Mouse (Mus musculus) stomach, embryonic 14.5 days (tissue): ENCODE data around the gene Wdr37. TPM values are rescaled to one million over a fixed set of nuclear protein-coding genes. Genes with fewer than 3 reads are reported as not detected.

Source experiments
- ATAC-seq: fragments of 200-750 bp; cut with Nextera tagmentation; 2 replicates; pipeline ENCODE4 v1.8.0; 2017; ENCODE audit warnings: low read depth, moderate TSS enrichment; ENCODE audit not compliant: insufficient number of reproducible peaks, insufficient read depth, low FRiP score
- H3K27ac ChIP-seq: fragments of 300-500 bp; sonication (generic); 2 replicates; pipeline ENCODE4 v1.5.1; 2014; ENCODE audit warnings: mild to moderate bottlenecking, low read length, moderate library complexity, mixed read lengths
- H3K27me3 ChIP-seq: fragments of 300-500 bp; sonication (generic); 2 replicates; pipeline ENCODE4 v1.6.1; 2014; ENCODE audit warnings: low read length, control low read depth, mixed read lengths; ENCODE audit not compliant: control insufficient read depth, insufficient read depth
- H3K36me3 ChIP-seq: fragments of 300-500 bp; sonication (generic); 2 replicates; pipeline ENCODE4 v1.6.1; 2014; ENCODE audit warnings: mild to moderate bottlenecking, control low read depth, low read length, moderate library complexity, mixed read lengths; ENCODE audit not compliant: control insufficient read depth, insufficient read depth
- H3K4me1 ChIP-seq: fragments of 300-500 bp; sonication (generic); 2 replicates; pipeline ENCODE4 v1.6.1; 2014; ENCODE audit warnings: low read length, control low read depth, mixed read lengths; ENCODE audit not compliant: control insufficient read depth, insufficient read depth
- H3K4me2 ChIP-seq: fragments of 300-500 bp; sonication (generic); replicated peaks from 2 replicates; pipeline ENCODE4 v1.6.1; 2014; ENCODE audit warnings: low read depth, low read length, control low read depth
- H3K4me3 ChIP-seq: fragments of 300-500 bp; sonication (generic); 2 replicates; pipeline ENCODE4 v1.5.1; 2014; ENCODE audit warnings: low read depth, low read length, control low read depth
- H3K9ac ChIP-seq: fragments of 300-500 bp; sonication (generic); replicated peaks from 2 replicates; pipeline ENCODE4 v1.6.1; 2014; ENCODE audit warnings: low read depth, mild to moderate bottlenecking, control low read depth, low read length, moderate library complexity, mixed read lengths
- H3K9me3 ChIP-seq: fragments of 300-500 bp; sonication (generic); 2 replicates; pipeline ENCODE4 v1.6.1; 2016; ENCODE audit warnings: low read depth, low read length, control low read depth; ENCODE audit not compliant: control insufficient read depth
- WGBS: fragments of 180-500 bp; shearing (Covaris S2); extraction: QIAGEN DNeasy Blood & Tissue Kit; methylation state at CpG from one replicate; pipeline ENCODE4 v1.1.7; 2014; 5-methylcytosine and 5-hydroxymethylcytosine counted together
- polyA plus RNA-seq: library from polyadenylated mRNA; unstranded; fragments of >200 nt; fragmentation: Nextera tagmentation; extraction: Ambion mirVana; gene quantifications from 2 replicates; pipeline ENCODE4 v1.2.1, GENCODE M21; 2014

Wdr37 gene
- polyA plus RNA-seq, 1 experiment from 2014 or later, result 26.4 TPM

DNA sequence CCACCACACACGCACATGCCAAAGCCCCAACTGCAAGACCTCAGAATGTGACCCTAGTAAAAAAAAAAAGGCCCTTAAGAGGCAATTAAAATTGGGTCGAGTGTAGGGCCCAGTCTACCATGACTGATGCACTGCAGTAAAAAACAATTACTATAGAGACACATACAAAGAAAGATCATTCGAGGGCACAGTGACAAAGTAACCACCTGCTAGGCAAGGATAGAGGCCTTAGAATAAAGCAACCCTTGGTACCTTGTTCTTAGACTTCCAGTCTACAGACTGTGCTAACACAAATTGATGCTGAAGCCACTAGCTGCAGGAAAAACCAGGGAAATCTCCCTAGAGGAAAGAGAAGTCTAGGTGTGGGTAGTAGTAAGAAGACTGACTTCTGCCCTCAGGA, 33.3 kb downstream of the Wdr37 start:
- peaks cover 60% of the 10 kb centered on the region for H3K36me3 ChIP-seq
- H3K9me3 ChIP-seq, result no peaks in the 10 kb centered on the region
- ATAC-seq, result no peak
- WGBS, result 69% methylated on average over 3 of the region's 3 CpGs
- no peaks in the 10 kb centered on the region for H3K4me1 ChIP-seq
- H3K4me2 ChIP-seq, result no peak overlapping the region
- H3K9ac ChIP-seq, result no peak overlapping the region
- no peak overlapping the region for H3K4me3 ChIP-seq
- H3K27ac ChIP-seq, result no peak overlapping the region
- H3K27me3 ChIP-seq, result no peaks in the 10 kb centered on the region

DNA sequence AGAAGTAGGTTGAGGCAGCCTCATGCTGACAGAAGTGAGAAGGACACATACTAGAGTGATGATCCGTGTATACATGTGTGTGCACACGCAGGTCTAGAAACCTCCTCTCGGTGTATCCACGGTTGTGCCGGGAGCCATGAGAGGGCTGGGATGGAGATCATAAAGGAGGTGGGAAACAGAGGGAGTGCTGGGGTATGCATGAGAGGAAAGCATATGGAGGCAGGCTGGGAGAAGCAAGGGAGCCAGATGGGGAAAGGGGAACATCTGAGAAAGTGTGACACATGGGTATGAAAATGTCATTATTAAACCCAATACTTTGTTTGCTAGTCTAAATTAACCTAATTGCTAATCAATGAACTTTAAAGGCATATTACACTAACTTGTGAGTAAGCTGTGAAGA, 37.1 kb downstream of the Wdr37 start:
- ATAC-seq, result no peak
- 97% methylated on average over 5 of the region's 5 CpGs for WGBS
- H3K4me2 ChIP-seq, result no peak overlapping the region
- no peak overlapping the region for H3K27ac ChIP-seq
- H3K9me3 ChIP-seq, result no peaks in the 10 kb centered on the region
- H3K4me3 ChIP-seq, result no peak overlapping the region
- peaks cover 38% of the 10 kb centered on the region for H3K36me3 ChIP-seq
- no peaks in the 10 kb centered on the region for H3K27me3 ChIP-seq
- no peak overlapping the region for H3K9ac ChIP-seq
- no peaks in the 10 kb centered on the region for H3K4me1 ChIP-seq

DNA sequence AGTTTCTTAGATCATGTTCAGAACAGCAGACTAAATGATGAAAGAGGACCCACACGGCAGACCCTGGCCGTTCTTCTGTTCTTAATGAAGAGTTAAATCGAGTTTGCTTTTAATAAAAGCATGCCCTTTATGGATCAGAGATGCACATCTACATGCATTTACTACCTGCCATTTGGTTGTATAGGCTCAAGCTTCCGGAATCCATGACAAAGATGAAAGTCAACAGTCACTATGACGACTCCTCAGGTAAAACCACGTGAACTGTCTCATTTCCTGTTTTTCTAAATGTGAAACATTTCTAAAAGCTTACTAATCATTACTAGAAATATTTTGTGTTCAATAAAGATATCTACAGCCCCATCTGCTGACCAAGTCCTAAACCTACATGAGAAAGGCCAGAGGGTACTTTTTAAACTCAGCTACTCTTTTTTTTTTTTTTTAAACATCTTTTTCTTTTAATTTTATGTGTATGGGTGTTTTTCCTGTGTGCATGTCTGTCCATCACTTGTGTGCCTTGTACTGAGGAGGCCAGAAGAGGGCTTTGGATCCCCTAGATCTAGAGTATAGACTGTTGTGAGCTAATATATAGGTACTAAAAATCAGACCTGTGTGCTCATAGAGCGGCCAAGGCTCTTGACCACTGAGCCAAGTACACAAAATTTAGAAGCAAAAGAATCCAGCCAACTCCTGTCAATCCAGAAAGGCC, 40.0 kb downstream of the Wdr37 start:
- 74% methylated on average over 7 of the region's 7 CpGs for WGBS
- no peak overlapping the region for H3K27ac ChIP-seq
- H3K4me1 ChIP-seq, result no peaks in the 10 kb centered on the region
- ATAC-seq, result no peak
- H3K4me3 ChIP-seq, result no peak overlapping the region
- H3K36me3 ChIP-seq, result peaks cover 28% of the 10 kb centered on the region
- H3K9me3 ChIP-seq, result no peaks in the 10 kb centered on the region
- H3K9ac ChIP-seq, result no peak overlapping the region
- no peaks in the 10 kb centered on the region for H3K27me3 ChIP-seq
- no peak overlapping the region for H3K4me2 ChIP-seq

DNA sequence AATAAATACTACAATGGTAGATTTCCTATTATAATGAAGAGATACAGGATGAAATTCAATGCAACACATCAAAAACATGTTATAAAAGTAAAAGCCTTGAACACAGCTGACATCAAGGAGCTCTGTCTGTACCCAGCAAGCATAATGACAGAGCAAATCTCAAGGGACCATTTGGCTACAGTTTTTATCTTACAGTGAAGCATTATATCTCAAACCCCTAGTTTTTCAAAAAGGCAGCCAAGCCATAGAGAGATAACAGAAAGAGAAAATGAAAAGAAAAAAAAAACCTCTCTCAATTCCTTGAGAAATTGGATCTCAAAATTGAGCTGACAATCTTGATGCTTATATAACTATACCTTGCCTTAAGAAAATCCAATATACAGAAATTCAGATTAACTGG, 41.0 kb downstream of the Wdr37 start:
- Histone ChIP-seq H3K4me3 (no peak overlapping the region), H3K36me3 (peaks cover 23% of the 10 kb centered on the region), H3K9ac (no peak overlapping the region), H3K27me3 (no peaks in the 10 kb centered on the region), H3K9me3 (no peaks in the 10 kb centered on the region), H3K27ac (no peak overlapping the region), H3K4me1 (no peaks in the 10 kb centered on the region), H3K4me2 (no peak overlapping the region)
- no peak for ATAC-seq

DNA sequence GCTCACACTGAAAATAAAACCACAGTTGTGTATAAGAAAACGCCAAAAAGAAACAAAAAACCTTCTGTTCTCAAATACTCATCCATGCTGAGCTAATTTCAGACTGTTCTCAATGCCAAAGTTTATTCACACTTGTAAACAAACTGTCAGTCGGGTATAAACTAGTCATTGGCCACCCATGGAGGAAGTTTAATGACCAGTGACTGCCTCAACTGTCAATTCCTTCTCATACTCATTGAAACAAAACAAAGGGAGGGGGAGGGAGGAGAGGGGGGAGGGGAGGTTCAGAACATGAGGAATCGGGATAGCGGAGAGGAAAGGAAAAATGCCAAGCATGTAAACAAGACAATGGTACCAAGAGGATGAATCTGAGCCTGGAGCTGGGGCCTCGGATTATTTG, 41.9 kb downstream of the Wdr37 start:
- H3K27ac ChIP-seq, result no peak overlapping the region
- H3K4me3 ChIP-seq, result no peak overlapping the region
- H3K27me3 ChIP-seq, result no peaks in the 10 kb centered on the region
- H3K4me2 ChIP-seq, result no peak overlapping the region
- no peak overlapping the region for H3K9ac ChIP-seq
- H3K36me3 ChIP-seq, result peaks cover 17% of the 10 kb centered on the region
- 32% methylated on average over 5 of the region's 5 CpGs for WGBS
- no peaks in the 10 kb centered on the region for H3K4me1 ChIP-seq
- H3K9me3 ChIP-seq, result no peaks in the 10 kb centered on the region
- peak; percentile 50; the same call in 1 of the 2 replicates for ATAC-seq

DNA sequence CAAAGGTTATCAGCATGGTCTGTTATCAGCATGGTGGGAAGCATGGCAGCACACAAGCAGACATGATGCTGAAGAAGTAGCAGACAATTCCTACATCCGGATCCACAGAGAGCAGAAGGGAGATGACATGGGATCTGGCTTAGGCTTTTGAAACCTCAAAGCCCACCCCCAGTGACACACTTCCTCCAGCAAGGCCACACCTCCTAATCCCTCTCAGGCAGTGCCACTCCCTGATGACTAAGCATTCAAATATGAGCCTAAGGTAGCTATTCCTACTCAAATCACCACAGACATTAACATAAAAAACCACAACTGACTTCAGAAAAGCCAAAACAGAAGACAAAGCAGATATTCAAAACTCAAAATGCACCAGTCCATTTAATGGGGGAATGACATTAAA, 42.8 kb downstream of the Wdr37 start:
- Histone ChIP-seq H3K9me3 (no peaks in the 10 kb centered on the region), H3K4me3 (no peak overlapping the region), H3K27me3 (no peaks in the 10 kb centered on the region), H3K4me1 (no peaks in the 10 kb centered on the region), H3K36me3 (peaks cover 9% of the 10 kb centered on the region), H3K9ac (no peak overlapping the region), H3K4me2 (no peak overlapping the region), H3K27ac (no peak overlapping the region)
- no peak for ATAC-seq
- 96% methylated on average over 1 of the region's 1 CpGs for WGBS

DNA sequence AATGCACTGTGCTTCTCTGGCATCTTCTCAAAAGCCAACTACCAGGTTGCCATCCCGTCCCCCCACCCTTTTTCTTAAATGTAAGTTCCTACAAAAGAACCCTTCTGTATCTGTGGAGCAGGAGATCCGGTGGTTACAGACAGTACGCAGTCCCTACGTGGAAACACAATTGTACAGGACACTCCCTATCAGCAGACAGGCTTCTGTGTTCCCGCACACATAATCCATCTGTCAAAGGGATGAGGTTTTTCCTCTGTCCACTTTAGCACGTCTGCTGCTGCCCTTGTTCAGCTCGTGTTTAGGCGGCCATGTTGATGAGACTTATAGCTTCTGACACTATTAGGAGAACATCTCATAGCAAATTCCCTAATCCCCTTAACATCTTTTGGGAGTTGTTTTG, 48.2 kb downstream of the Wdr37 start:
- Histone ChIP-seq H3K9me3 (no peaks in the 10 kb centered on the region), H3K4me1 (no peaks in the 10 kb centered on the region), H3K27ac (no peak overlapping the region), H3K27me3 (no peaks in the 10 kb centered on the region), H3K4me2 (no peak overlapping the region), H3K36me3 (peaks cover 15% of the 10 kb centered on the region), H3K9ac (no peak overlapping the region), H3K4me3 (no peak overlapping the region)
- no peak for ATAC-seq
- 72% methylated on average over 8 of the region's 8 CpGs for WGBS

DNA sequence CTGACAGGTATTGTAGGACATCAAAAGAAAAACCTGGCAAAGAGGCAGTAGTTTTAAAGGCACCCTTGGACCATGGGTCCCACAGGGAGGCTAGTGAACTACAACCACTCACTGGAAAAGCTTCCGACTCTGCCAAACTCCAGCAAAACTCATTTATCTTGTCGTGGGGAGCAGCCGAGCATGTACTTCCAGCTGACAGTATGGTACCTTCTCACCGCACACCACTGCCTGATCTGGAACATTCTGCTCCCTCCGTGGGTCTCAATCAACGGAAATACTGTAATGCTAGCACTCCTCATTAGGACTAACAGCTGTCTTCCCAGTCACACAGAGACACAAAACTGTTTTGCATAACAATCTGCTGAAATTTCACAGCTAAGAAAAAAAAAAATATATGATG, 48.6 kb downstream of the Wdr37 start:
- Histone ChIP-seq H3K4me3 (no peak overlapping the region), H3K9me3 (no peaks in the 10 kb centered on the region), H3K36me3 (peaks cover 19% of the 10 kb centered on the region), H3K4me1 (no peaks in the 10 kb centered on the region), H3K27ac (no peak overlapping the region), H3K4me2 (no peak overlapping the region), H3K9ac (no peak overlapping the region), H3K27me3 (no peaks in the 10 kb centered on the region)
- 48% methylated on average over 6 of the region's 6 CpGs for WGBS
- no peak for ATAC-seq

DNA sequence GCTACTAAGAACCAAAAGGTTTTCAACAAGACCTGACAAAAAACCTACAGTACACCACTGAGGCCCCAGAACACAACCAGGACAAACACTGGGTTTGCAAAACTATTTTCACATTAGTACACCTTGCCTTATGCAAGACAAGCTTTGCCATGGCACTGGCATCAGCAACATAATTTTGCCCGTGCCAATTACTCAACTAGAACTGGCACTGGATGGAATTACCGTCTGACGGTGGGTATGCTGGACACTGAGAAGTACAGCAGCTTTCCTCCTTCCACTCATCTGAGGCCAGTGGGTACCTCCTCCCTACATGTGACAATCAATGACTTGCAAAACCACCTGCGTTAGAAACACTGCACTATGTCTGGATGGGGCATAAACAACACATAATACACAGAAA, 49.5 kb downstream of the Wdr37 start:
- H3K9ac ChIP-seq, result no peak overlapping the region
- 95% methylated on average over 4 of the region's 4 CpGs for WGBS
- no peaks in the 10 kb centered on the region for H3K4me1 ChIP-seq
- no peak overlapping the region for H3K4me3 ChIP-seq
- no peaks in the 10 kb centered on the region for H3K27me3 ChIP-seq
- no peak for ATAC-seq
- H3K27ac ChIP-seq, result no peak overlapping the region
- no peaks in the 10 kb centered on the region for H3K9me3 ChIP-seq
- no peak overlapping the region for H3K4me2 ChIP-seq
- H3K36me3 ChIP-seq, result peaks cover 19% of the 10 kb centered on the region
